Mouse (Mus musculus) c-Kit-positive CD71-positive TER-119-negative erythroid progenitor cells, embryonic 14.5 days (primary cell): ENCODE data around the gene Gm43738.

Experiments
- DNase-seq: peaks from one replicate; pipeline ENCODE4 v3.0.0-alpha.2; 2013; ENCODE audit warnings: low read depth

Gene Gm43738

DNA sequence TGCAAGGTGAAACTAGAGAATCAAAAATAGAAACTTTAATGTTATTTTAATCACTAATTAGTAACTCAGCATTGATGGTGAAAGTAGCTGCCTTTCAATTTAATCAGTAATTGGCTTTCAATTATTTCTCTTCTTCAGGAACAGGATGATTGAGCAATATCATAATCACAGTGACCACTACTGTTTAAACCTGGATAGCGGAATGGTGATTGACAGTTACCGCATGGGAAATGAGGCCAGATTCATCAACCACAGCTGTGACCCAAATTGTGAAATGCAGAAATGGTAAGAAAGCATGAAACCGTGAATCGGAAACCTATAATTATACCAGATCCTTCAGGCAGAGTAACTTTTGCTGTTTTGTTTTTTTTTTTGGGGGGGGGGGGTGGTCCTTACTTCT is 57.5 kb downstream of the Gm43738 start:
- no peak for DNase-seq
